Mouse (Mus musculus) liver, embryonic 12.5 days (tissue): ENCODE measurements at regions not wholly inside any gene's neighbourhood (a gene's known extent, or its start where the extent isn't known, plus 50 kb on each side); places are given as distances from the start of the nearest gene placed in this dataset.

Experiments
- ATAC-seq: fragments of 200-750 bp; cut with Nextera tagmentation; 2 replicates; pipeline ENCODE4 v1.8.0; 2017; ENCODE audit warnings: moderate number of reproducible peaks, mild to moderate bottlenecking, moderate library complexity
- H3K27ac ChIP-seq: fragments of 300-500 bp; sonication (generic); 2 replicates; pipeline ENCODE4 v1.5.1; 2016; ENCODE audit warnings: mild to moderate bottlenecking
- H3K27me3 ChIP-seq: fragments of 300-500 bp; sonication (generic); replicated peaks from 2 replicates; pipeline ENCODE4 v1.6.1; 2016; ENCODE audit warnings: mild to moderate bottlenecking, moderate library complexity
- H3K36me3 ChIP-seq: fragments of 300-500 bp; sonication (generic); 2 replicates; pipeline ENCODE4 v1.6.1; 2016; ENCODE audit warnings: mild to moderate bottlenecking, moderate library complexity
- H3K4me1 ChIP-seq: fragments of 300-500 bp; sonication (generic); 2 replicates; pipeline ENCODE4 v1.6.1; 2016
- H3K4me2 ChIP-seq: fragments of 300-500 bp; sonication (generic); 2 replicates; pipeline ENCODE4 v1.6.1; 2016; ENCODE audit warnings: mild to moderate bottlenecking, moderate library complexity
- H3K4me3 ChIP-seq: fragments of 300-500 bp; sonication (generic); 2 replicates; pipeline ENCODE4 v1.5.1; 2016; ENCODE audit warnings: mild to moderate bottlenecking, moderate library complexity
- H3K9ac ChIP-seq: fragments of 300-500 bp; sonication (generic); 2 replicates; pipeline ENCODE4 v1.6.1; 2016; ENCODE audit warnings: mild to moderate bottlenecking, moderate library complexity
- H3K9me3 ChIP-seq: fragments of 300-500 bp; sonication (generic); replicated peaks from 2 replicates; pipeline ENCODE4 v1.6.1; 2016; ENCODE audit warnings: mild to moderate bottlenecking, moderate library complexity
- WGBS: fragments of 180-500 bp; shearing (Covaris S2); methylation state at CpG from one replicate; pipeline ENCODE4 v1.1.7; 2016; ENCODE audit not compliant: insufficient replicate concordance; 5-methylcytosine and 5-hydroxymethylcytosine counted together

- no peaks in the 10 kb centered on the region for H3K9me3 ChIP-seq
- H3K4me3 ChIP-seq, result no peak overlapping the region
- peak overlapping the region; percentile 16 for H3K4me2 ChIP-seq
- H3K27me3 ChIP-seq, result peaks cover 11% of the 10 kb centered on the region
- H3K4me1 ChIP-seq, result peaks cover 5% of the 10 kb centered on the region; the same call in 1 of the 2 replicates
- 18% methylated on average over 21 of the region's 21 CpGs for WGBS
- no peak for ATAC-seq
- no peaks in the 10 kb centered on the region for H3K36me3 ChIP-seq
- no peak overlapping the region for H3K27ac ChIP-seq
- no peak overlapping the region for H3K9ac ChIP-seq
Measured at GRCm38 (mm10) chr14:105501792-105502632, 243.6 kb downstream of the Ndfip2 start.

DNA sequence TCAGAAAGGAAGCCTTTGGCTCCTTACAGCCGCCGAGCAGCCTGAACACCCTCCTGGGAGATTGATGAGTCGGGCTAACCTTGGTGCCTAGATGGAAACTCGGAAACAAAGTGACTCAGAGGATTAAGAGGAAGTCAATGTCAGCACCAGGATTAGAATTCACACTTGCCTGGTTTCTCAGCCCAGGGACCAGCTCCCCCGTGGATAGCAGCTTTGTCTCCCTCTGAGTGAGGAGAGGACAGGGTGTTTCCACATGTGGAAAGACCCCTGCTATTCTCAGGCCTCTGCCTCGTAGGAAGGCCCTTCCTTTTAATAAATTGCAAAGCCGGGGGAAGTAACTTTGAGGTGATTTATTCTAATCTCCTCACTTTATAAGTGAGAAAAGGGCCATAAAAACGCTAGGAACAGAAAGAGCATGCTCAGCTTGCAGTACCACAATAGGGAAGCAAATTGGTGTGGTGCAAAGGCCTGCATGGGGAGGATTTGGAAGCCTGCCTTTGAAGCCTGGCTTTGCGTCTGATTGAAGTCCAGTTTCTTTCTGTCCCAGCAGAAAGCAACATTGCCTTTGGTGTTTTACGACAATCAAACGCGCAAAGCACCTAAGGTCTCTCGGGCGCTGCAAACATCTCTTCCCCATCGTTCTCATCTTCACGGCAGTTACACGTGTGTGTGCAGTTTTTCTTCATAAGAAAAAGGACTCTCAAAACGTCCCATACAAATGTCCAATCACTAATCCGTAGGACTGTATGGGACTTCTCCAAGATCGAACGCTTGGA, 242.8 kb downstream of the Ndfip2 start:
- no peak overlapping the region for H3K27ac ChIP-seq
- H3K27me3 ChIP-seq, result peaks cover 11% of the 10 kb centered on the region
- no peaks in the 10 kb centered on the region for H3K9me3 ChIP-seq
- WGBS, result 21% methylated on average over 21 of the region's 21 CpGs
- peak overlapping the region; percentile 16; the same call in 1 of the 2 replicates for H3K4me2 ChIP-seq
- H3K36me3 ChIP-seq, result no peaks in the 10 kb centered on the region
- peaks cover 5% of the 10 kb centered on the region; the same call in 1 of the 2 replicates for H3K4me1 ChIP-seq
- ATAC-seq, result no peak
- no peak overlapping the region for H3K4me3 ChIP-seq
- H3K9ac ChIP-seq, result no peak overlapping the region

DNA sequence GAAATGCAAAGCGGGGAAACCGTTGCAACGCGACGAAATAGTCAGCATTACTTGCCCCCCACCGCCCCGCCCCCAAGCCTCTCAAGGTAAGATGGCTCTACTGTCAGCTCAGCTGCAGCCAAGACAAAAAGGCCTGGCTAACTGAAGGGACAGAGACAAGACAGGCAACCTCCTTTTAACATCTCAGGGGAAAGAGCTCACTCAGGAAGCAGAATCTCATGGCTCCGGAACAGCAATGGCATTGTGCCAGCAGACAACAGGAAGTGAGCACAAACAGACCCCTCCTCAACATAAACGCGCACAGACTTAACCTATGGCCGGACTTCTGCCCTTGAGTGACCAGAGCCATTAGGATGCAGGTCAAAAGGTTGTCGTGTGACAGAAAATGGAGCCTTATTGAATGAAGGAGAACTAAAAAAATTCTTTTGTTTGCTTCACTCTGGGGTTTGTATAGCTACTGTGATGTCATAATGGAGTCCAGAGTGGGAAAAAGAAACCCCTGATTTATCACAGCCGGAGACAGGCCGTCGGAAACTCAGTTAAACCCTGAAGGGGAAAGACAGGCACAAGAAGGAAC, 241.0 kb downstream of the Ndfip2 start:
- WGBS, result 19% methylated on average over 15 of the region's 15 CpGs
- H3K4me3 ChIP-seq, result no peak overlapping the region
- ATAC-seq, result no peak
- peaks cover 5% of the 10 kb centered on the region; the same call in 1 of the 2 replicates for H3K4me1 ChIP-seq
- H3K27ac ChIP-seq, result no peak overlapping the region
- H3K4me2 ChIP-seq, result peak overlapping the region; percentile 33
- no peaks in the 10 kb centered on the region for H3K9me3 ChIP-seq
- H3K9ac ChIP-seq, result no peak overlapping the region
- no peaks in the 10 kb centered on the region for H3K36me3 ChIP-seq
- H3K27me3 ChIP-seq, result peaks cover 11% of the 10 kb centered on the region

DNA sequence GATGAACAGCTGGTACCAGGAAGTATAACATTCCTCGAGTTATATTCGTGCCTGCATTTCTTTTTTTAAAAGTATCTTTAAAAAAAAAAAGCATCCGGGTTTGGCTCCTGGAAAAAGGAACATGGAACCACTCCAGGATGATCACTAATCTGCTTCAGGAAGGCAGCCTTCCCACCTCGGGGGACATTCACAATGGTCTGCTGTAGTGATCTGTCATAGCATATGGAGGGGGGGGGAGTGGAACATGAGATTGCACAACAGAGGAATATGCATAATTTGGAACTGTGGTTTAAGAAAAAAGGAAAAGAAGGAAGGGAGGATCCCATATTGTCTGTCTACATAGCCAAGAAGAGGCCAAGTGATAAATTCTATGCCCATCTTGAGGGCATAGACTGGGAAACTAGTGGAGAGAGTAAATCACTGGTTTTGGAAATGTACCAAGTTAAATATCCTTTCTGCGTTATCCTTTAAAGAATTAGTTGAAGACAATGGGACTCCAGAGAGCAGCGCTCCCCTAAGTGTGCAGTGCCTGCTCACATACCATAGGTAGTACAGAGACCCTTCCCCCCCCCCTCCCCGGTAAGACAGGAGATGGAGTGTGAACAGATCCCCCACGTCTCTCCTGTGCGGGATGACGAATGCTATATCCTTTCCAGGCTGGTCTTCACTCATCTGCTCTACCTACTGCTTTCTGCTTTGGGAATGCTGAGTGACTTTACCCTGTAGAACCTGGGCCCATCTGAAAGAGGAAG, 240.0 kb downstream of the Ndfip2 start:
- WGBS, result 60% methylated on average over 10 of the region's 10 CpGs
- Histone ChIP-seq H3K4me1 (peaks cover 5% of the 10 kb centered on the region; the same call in 1 of the 2 replicates), H3K4me2 (no peak overlapping the region), H3K27ac (no peak overlapping the region), H3K9me3 (no peaks in the 10 kb centered on the region), H3K27me3 (peaks cover 10% of the 10 kb centered on the region), H3K9ac (no peak overlapping the region), H3K36me3 (no peaks in the 10 kb centered on the region), H3K4me3 (no peak overlapping the region)
- ATAC-seq, result no peak

- H3K4me1 ChIP-seq, result 0 out of 2 replicates have a peak, but pooled peaks cover 5% of the 10 kb centered on the region
- no peak overlapping the region for H3K9ac ChIP-seq
- H3K27ac ChIP-seq, result no peak overlapping the region
- no peaks in the 10 kb centered on the region for H3K9me3 ChIP-seq
- H3K4me3 ChIP-seq, result no peak overlapping the region
- ATAC-seq, result no peak
- H3K36me3 ChIP-seq, result no peaks in the 10 kb centered on the region
- WGBS, result 60% methylated on average over 2 of the region's 2 CpGs
- H3K27me3 ChIP-seq, result no peaks in the 10 kb centered on the region
- no peak overlapping the region for H3K4me2 ChIP-seq
Measured at GRCm38 (mm10) chr14:105495161-105495560, 236.8 kb downstream of the Ndfip2 start.

DNA sequence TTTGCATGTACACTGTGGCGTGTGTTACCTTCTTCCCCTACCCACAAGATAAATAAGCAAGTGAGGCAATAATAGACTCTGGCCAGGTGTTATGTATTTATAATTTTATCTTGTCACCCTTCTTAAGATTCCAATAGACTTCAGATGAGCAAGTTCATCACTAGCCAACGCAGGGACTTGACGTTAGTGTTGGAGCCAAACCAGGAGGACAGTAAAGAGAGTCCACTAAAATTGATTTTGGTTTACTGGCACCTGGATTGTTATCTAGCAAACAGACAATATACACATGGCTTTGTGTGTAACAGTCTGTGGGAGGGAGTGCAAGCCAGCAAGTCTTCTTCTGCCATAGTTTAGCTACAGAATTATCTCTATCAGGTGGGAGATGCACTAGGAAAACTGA, 236.0 kb downstream of the Ndfip2 start:
- no peak overlapping the region for H3K4me3 ChIP-seq
- H3K27ac ChIP-seq, result no peak overlapping the region
- H3K36me3 ChIP-seq, result no peaks in the 10 kb centered on the region
- no peak overlapping the region for H3K4me2 ChIP-seq
- H3K4me1 ChIP-seq, result 0 out of 2 replicates have a peak, but pooled peaks cover 5% of the 10 kb centered on the region
- no peaks in the 10 kb centered on the region for H3K9me3 ChIP-seq
- no peak overlapping the region for H3K9ac ChIP-seq
- no peak for ATAC-seq
- no peaks in the 10 kb centered on the region for H3K27me3 ChIP-seq
- 70% methylated on average over 3 of the region's 3 CpGs for WGBS

- no peak overlapping the region for H3K9ac ChIP-seq
- H3K4me2 ChIP-seq, result no peak overlapping the region
- WGBS, result 25% methylated on average over 3 of the region's 3 CpGs
- H3K27me3 ChIP-seq, result no peaks in the 10 kb centered on the region
- H3K27ac ChIP-seq, result no peak overlapping the region
- no peaks in the 10 kb centered on the region for H3K4me1 ChIP-seq
- no peaks in the 10 kb centered on the region for H3K36me3 ChIP-seq
- no peak overlapping the region for H3K4me3 ChIP-seq
- no peaks in the 10 kb centered on the region for H3K9me3 ChIP-seq
- no peak for ATAC-seq
Measured at GRCm38 (mm10) chr14:105490158-105490557, 231.8 kb downstream of the Ndfip2 start.

GRCm38 (mm10) chr14:105483352-105484083, 225.1 kb downstream of the Ndfip2 start:
- Histone ChIP-seq H3K27me3 (peaks cover 3% of the 10 kb centered on the region; the same call in 1 of the 2 replicates), H3K4me2 (peak overlapping the region; percentile 50), H3K4me1 (0 out of 2 replicates have a peak, but pooled peaks cover 5% of the 10 kb centered on the region), H3K4me3 (peak overlapping the region; percentile 28), H3K9ac (no peak overlapping the region), H3K27ac (no peak overlapping the region), H3K9me3 (no peaks in the 10 kb centered on the region), H3K36me3 (no peaks in the 10 kb centered on the region)
- ATAC-seq, result no peak
- WGBS, result 19% methylated on average over 21 of the region's 21 CpGs

GRCm38 (mm10) chr14:105482644-105483351, 224.4 kb downstream of the Ndfip2 start:
- 0 out of 2 replicates have a peak, but pooled peaks cover 5% of the 10 kb centered on the region for H3K4me1 ChIP-seq
- H3K27ac ChIP-seq, result no peak overlapping the region
- peak overlapping the region; percentile 28 for H3K4me3 ChIP-seq
- ATAC-seq, result no peak
- no peaks in the 10 kb centered on the region for H3K9me3 ChIP-seq
- peaks cover 3% of the 10 kb centered on the region; the same call in 1 of the 2 replicates for H3K27me3 ChIP-seq
- H3K9ac ChIP-seq, result no peak overlapping the region
- WGBS, result 5% methylated on average over 16 of the region's 16 CpGs
- H3K36me3 ChIP-seq, result no peaks in the 10 kb centered on the region
- H3K4me2 ChIP-seq, result peak overlapping the region; percentile 50

GRCm38 (mm10) chr14:105480048-105480447, 221.7 kb downstream of the Ndfip2 start:
- Histone ChIP-seq H3K9ac (no peak overlapping the region), H3K36me3 (no peaks in the 10 kb centered on the region), H3K4me1 (0 out of 2 replicates have a peak, but pooled peaks cover 5% of the 10 kb centered on the region), H3K27me3 (peaks cover 3% of the 10 kb centered on the region; the same call in 1 of the 2 replicates), H3K9me3 (no peaks in the 10 kb centered on the region), H3K4me3 (no peak overlapping the region), H3K4me2 (no peak overlapping the region), H3K27ac (no peak overlapping the region)
- ATAC-seq, result no peak
- 15% methylated on average over 9 of the region's 9 CpGs for WGBS
